1 mouse cellular context compared by ENCODE assay signal in genomic region chr2:173036611-173037010, GRCm38 (mm10).
TF ChIP-seq lines count a peak whose summit lies in the region.

No protein-coding gene starts in this region.

TF ChIP-seq in MEL, 35 proteins besides CTCF, POLR2A, EP300 and RAD21:
- TF ChIP-seq TAL1 (IDR thresholded peaks at IDR 0.05; ENCODE audit: low read length) (peak; percentile 70), MAZ (IDR thresholded peaks at IDR 0.05; ENCODE audit: low read depth, low read length) (peak; percentile 35; the same call in 1 of the 2 replicates), RCOR1 (IDR thresholded peaks at IDR 0.05; ENCODE audit: low read depth, low read length) (peak; percentile 36), ZNF384 (IDR thresholded peaks at IDR 0.05; ENCODE audit: low read depth, low read length) (no peak), SIN3A (IDR thresholded peaks at IDR 0.05; ENCODE audit: low read length) (peak; percentile 50), TCF12 (IDR thresholded peaks at IDR 0.05; ENCODE audit: low read depth, low read length) (peak; percentile 87), GATA1 (IDR thresholded peaks at IDR 0.05; ENCODE audit: low read depth, low read length) (peak; percentile 57; the same call in 1 of the 2 replicates), MYB (IDR thresholded peaks at IDR 0.05; ENCODE audit: low read depth, low read length) (no peak), ETS1 (IDR thresholded peaks at IDR 0.05; ENCODE audit: low read depth, low read length) (peak; percentile 53), MYC (IDR thresholded peaks at IDR 0.05; ENCODE audit: low read depth, low read length) (no peak), SMC3 (IDR thresholded peaks at IDR 0.05; ENCODE audit: low read depth, low read length) (0 out of 2 replicates have a peak, but pooled peaks have one; percentile 13), HCFC1 (IDR thresholded peaks at IDR 0.05; ENCODE audit: low read depth, low read length) (no peak)
TF ChIP-seq in MEL: peak in this region for 8.
